ENCODE assay signal across 11 mouse cellular contexts in genomic region chr1:59739577-59740354, GRCm38 (mm10). TPM values are rescaled to one million over a fixed set of nuclear protein-coding genes. Genes with fewer than 3 reads are reported as not detected.
DNase-seq lines count a peak whose midpoint lies in the region; ATAC-seq and TF ChIP-seq lines count a peak whose summit lies in the region.
"Had no signal": no experiment of that assay in that cellular context is flagged by ENCODE, and none has a peak within 500 bp of the region (broad histone marks: within the 10 kb centered on the region; RNA-seq: fewer than 3 reads in every experiment).

No protein-coding gene starts in this region.

- TF ChIP-seq EP300 in liver, embryonic 14.5 days (IDR thresholded peaks at IDR 0.05; ENCODE audit: low read depth): no peak

- H3K27ac ChIP-seq in heart, embryonic 14.5 days (replicated peaks in 1 of 2; ENCODE audit: control insufficient read depth in 1 of 2, insufficient read depth in 1 of 2, low read depth in 2 of 2, low read length in 2 of 2): peak overlapping the region; percentile 53 to 55
- peak overlapping the region; percentile 56 for H3K27ac ChIP-seq in liver, embryonic 14.5 days
- no peak overlapping the region for H3K27ac ChIP-seq in stomach, embryonic 16.5 days (ENCODE audit: low read length)
- no peak overlapping the region for H3K27ac ChIP-seq in gastrocnemius, adult 2 months
- H3K27ac ChIP-seq in neural tube, embryonic 15.5 days (replicated peaks): no peak overlapping the region
- H3K27ac ChIP-seq: limb, embryonic 13.5 days had no signal

- no peaks in the 10 kb centered on the region for H3K36me3 ChIP-seq in heart, embryonic 14.5 days (ENCODE audit: control insufficient read depth, insufficient read depth, low read length)
- H3K36me3 ChIP-seq in liver, embryonic 14.5 days (replicated peaks; ENCODE audit: control insufficient read depth, insufficient read depth, low read depth): no peaks in the 10 kb centered on the region
- no peaks in the 10 kb centered on the region for H3K36me3 ChIP-seq in stomach, embryonic 16.5 days (ENCODE audit: control insufficient read depth, insufficient read depth, low read length)
- no peaks in the 10 kb centered on the region for H3K36me3 ChIP-seq in neural tube, embryonic 15.5 days
- H3K36me3 ChIP-seq: limb, embryonic 13.5 days had no signal

- no peak for ATAC-seq in heart, embryonic 14.5 days (ENCODE audit: insufficient number of reproducible peaks, insufficient read depth, low FRiP score, low read depth)
- ATAC-seq in liver, embryonic 14.5 days (ENCODE audit: insufficient read depth): peak; percentile 67; the same call in 1 of the 2 replicates
- ATAC-seq in stomach, embryonic 16.5 days (ENCODE audit: insufficient read depth, low FRiP score): no peak
- no peak for ATAC-seq in neural tube, embryonic 15.5 days (ENCODE audit: low FRiP score)
- ATAC-seq: forebrain, embryonic 14.5 days had no signal

- H3K9ac ChIP-seq in heart, embryonic 14.5 days (ENCODE audit: low read length): no peak overlapping the region
- H3K9ac ChIP-seq in liver, embryonic 14.5 days (replicated peaks): peak overlapping the region; percentile 16; the same call in 1 of the 2 replicates
- H3K9ac ChIP-seq in stomach, embryonic 16.5 days (ENCODE audit: low read length): 0 out of 2 replicates have a peak overlapping the region, but pooled peaks have one; percentile 29
- no peak overlapping the region for H3K9ac ChIP-seq in neural tube, embryonic 15.5 days (replicated peaks)
- H3K9ac ChIP-seq: limb, embryonic 13.5 days had no signal

- intact Hi-C loops in gastrocnemius, adult 2 months (cut with DNase I): no loop called here

- H3K27me3 ChIP-seq in heart, embryonic 14.5 days (ENCODE audit: control insufficient read depth, insufficient read depth, low read length): no peaks in the 10 kb centered on the region
- no peaks in the 10 kb centered on the region for H3K27me3 ChIP-seq in liver, embryonic 14.5 days (ENCODE audit: control insufficient read depth, insufficient read depth, low read length)
- H3K27me3 ChIP-seq in stomach, embryonic 16.5 days (ENCODE audit: control insufficient read depth, insufficient read depth, low read length): no peaks in the 10 kb centered on the region
- H3K27me3 ChIP-seq in neural tube, embryonic 15.5 days (replicated peaks): no peaks in the 10 kb centered on the region
- H3K27me3 ChIP-seq: limb, embryonic 13.5 days had no signal

- peak; percentile 9 for DNase-seq in ovary, postnatal 36 days (ENCODE audit: low spot score)
- no peak for DNase-seq in ovary, adult 18-20 months (ENCODE audit: low spot score)
- DNase-seq in liver, embryonic 14.5 days (ENCODE audit: low read depth in 3 of 3, low spot score in 3 of 3): no peak
- DNase-seq in gastrocnemius, adult 2 months: no peak
- DNase-seq in urinary bladder, postnatal 25 days (ENCODE audit: low spot score): no peak
- DNase-seq: kidney, adult 11 months had no signal

- 51% methylated on average over 17 of the region's 17 CpGs for WGBS in heart, embryonic 14.5 days
- WGBS in liver, embryonic 14.5 days (ENCODE audit: insufficient replicate concordance): 37% methylated on average over 17 of the region's 17 CpGs
- WGBS in stomach, embryonic 16.5 days: 57% methylated on average over 17 of the region's 17 CpGs
- 75% methylated on average over 17 of the region's 17 CpGs for WGBS in neural tube, embryonic 15.5 days

- no peak for TF ChIP-seq CTCF in liver, embryonic 14.5 days (IDR thresholded peaks at IDR 0.05; ENCODE audit: low read depth)
- no peak for TF ChIP-seq CTCF in gastrocnemius, adult 2 months (IDR thresholded peaks at IDR 0.05)

- no peaks in the 10 kb centered on the region for H3K9me3 ChIP-seq in heart, embryonic 14.5 days (ENCODE audit: control insufficient read depth, low read length)
- no peaks in the 10 kb centered on the region for H3K9me3 ChIP-seq in liver, embryonic 14.5 days (ENCODE audit: control insufficient read depth, low read length)
- no peaks in the 10 kb centered on the region for H3K9me3 ChIP-seq in stomach, embryonic 16.5 days (replicated peaks; ENCODE audit: control insufficient read depth, low read length)
- no peaks in the 10 kb centered on the region for H3K9me3 ChIP-seq in neural tube, embryonic 15.5 days (replicated peaks)
- H3K9me3 ChIP-seq: limb, embryonic 13.5 days had no signal

- H3K4me3 ChIP-seq in heart, embryonic 14.5 days (ENCODE audit: control insufficient read depth in 1 of 2, insufficient read depth in 1 of 2, low read depth in 1 of 2, low read length in 2 of 2): no peak overlapping the region
- no peak overlapping the region for H3K4me3 ChIP-seq in liver, embryonic 14.5 days (ENCODE audit: insufficient read depth in 1 of 2, low read depth in 2 of 2, low read length in 2 of 2)
- H3K4me3 ChIP-seq in stomach, embryonic 16.5 days (replicated peaks; ENCODE audit: low read length): no peak overlapping the region
- no peak overlapping the region for H3K4me3 ChIP-seq in gastrocnemius, adult 2 months
- no peak overlapping the region for H3K4me3 ChIP-seq in neural tube, embryonic 15.5 days (replicated peaks)
- H3K4me3 ChIP-seq: limb, embryonic 13.5 days had no signal

- H3K4me1 ChIP-seq in heart, embryonic 14.5 days (ENCODE audit: control insufficient read depth in 2 of 2, insufficient read depth in 2 of 2, low read length in 2 of 2): peaks cover 0 to 6% of the 10 kb centered on the region in 2 experiments; a peak in 1 of 4 replicates
- H3K4me1 ChIP-seq in liver, embryonic 14.5 days (replicated peaks; ENCODE audit: control insufficient read depth in 2 of 2, insufficient read depth in 2 of 2, low read length in 1 of 2): peaks cover 15 to 16% of the 10 kb centered on the region in 2 experiments
- no peaks in the 10 kb centered on the region for H3K4me1 ChIP-seq in stomach, embryonic 16.5 days (ENCODE audit: control insufficient read depth, insufficient read depth, low read length)
- no peaks in the 10 kb centered on the region for H3K4me1 ChIP-seq in neural tube, embryonic 15.5 days
- H3K4me1 ChIP-seq: limb, embryonic 13.5 days had no signal

- no peak overlapping the region for H3K4me2 ChIP-seq in heart, embryonic 14.5 days (ENCODE audit: low read length)
- H3K4me2 ChIP-seq in liver, embryonic 14.5 days (ENCODE audit: low read depth): peak overlapping the region; percentile 38
- no peak overlapping the region for H3K4me2 ChIP-seq in stomach, embryonic 16.5 days (ENCODE audit: low read depth, low read length)
- no peak overlapping the region for H3K4me2 ChIP-seq in neural tube, embryonic 15.5 days
- H3K4me2 ChIP-seq: limb, embryonic 13.5 days had no signal

RNA-seq across cellular contexts. Expression of gene Bmpr2, which starts 23.4 kb away (rescaled TPM):
- polyA plus RNA-seq in heart, embryonic 14.5 days (2014; fragmentation: Nextera tagmentation; extraction: Ambion mirVana): 12.0 and 13.1 TPM in 2 replicates
- 0.88 and 1.0 TPM in 2 replicates for polyA plus RNA-seq in liver, embryonic 14.5 days (2012; rRNA removed)
- polyA plus RNA-seq in liver, embryonic 14.5 days (2014; fragmentation: Nextera tagmentation; extraction: Ambion mirVana): 1.0 and 1.1 TPM in 2 replicates
- 7.1 and 7.9 TPM in 2 replicates for polyA plus RNA-seq in stomach, embryonic 16.5 days (2015; fragmentation: Nextera tagmentation; extraction: Ambion mirVana)
- 10 to 100 TPM; 46.8 to 47.8 TPM for total RNA-seq in gastrocnemius, adult 2 months (2021)
- 9.4 and 10.5 TPM in 2 replicates for polyA plus RNA-seq in neural tube, embryonic 15.5 days (2015; fragmentation: Nextera tagmentation; extraction: Ambion mirVana)

RNA-seq across cellular contexts. Expression of gene Nop58, which starts 55.0 kb away (rescaled TPM):
- 110 and 120 TPM in 2 replicates for polyA plus RNA-seq in heart, embryonic 14.5 days (2014; fragmentation: Nextera tagmentation; extraction: Ambion mirVana)
- polyA plus RNA-seq in liver, embryonic 14.5 days (2012; rRNA removed): 35.5 and 76.0 TPM in 2 replicates
- polyA plus RNA-seq in liver, embryonic 14.5 days (2014; fragmentation: Nextera tagmentation; extraction: Ambion mirVana): 124 and 132 TPM in 2 replicates
- 207 and 232 TPM in 2 replicates for polyA plus RNA-seq in stomach, embryonic 16.5 days (2015; fragmentation: Nextera tagmentation; extraction: Ambion mirVana)
- 10 to 100 TPM; 25.8 to 28.6 TPM for total RNA-seq in gastrocnemius, adult 2 months (2021)
- polyA plus RNA-seq in neural tube, embryonic 15.5 days (2015; fragmentation: Nextera tagmentation; extraction: Ambion mirVana): 140 and 175 TPM in 2 replicates

Comparison
In these comparisons a context has a peak if more than half of its experiments do, and no peak if none do; other contexts are left out.
1. H3K27ac ChIP-seq: peak in heart, embryonic 14.5 days (2 of 2) and liver, embryonic 14.5 days (single experiment); none in stomach, embryonic 16.5 days (single experiment), gastrocnemius, adult 2 months (single experiment) and neural tube, embryonic 15.5 days (single experiment).
2. H3K9ac ChIP-seq: peak in liver, embryonic 14.5 days (single experiment) and stomach, embryonic 16.5 days (single experiment); none in heart, embryonic 14.5 days (single experiment) and neural tube, embryonic 15.5 days (single experiment).